Mouse (Mus musculus): ENCODE results near the gene Actl11. TPM values are rescaled to one million over a fixed set of nuclear protein-coding genes. Genes with fewer than 3 reads are reported as not detected.
A peak's percentile ranks its signal among the peaks of the same experiment; 100 is the strongest.

Actl11 gene
- polyA plus RNA-seq, 3 experiments from 2014 or later = not detected

DNA sequence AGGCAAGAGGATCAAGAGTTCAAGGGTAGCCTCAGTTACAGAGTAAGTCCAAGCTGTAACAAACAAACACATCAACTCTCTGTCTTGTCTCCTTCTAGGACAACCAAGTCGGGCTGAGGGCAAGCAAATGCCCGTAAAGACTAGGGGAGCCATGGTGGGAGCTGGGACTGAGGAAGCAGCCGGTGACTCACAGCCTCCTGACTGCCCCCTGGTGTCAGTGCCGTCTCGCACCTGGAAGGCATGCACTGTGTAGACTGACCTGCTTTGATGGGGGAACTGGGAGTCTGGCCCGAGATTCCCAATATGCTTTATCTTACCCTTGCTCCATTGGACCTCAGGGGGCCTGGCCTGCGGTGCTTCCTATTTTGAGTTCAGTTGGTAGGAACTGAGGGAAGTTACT lies 5.2 kb upstream of the Actl11 start:
- ATAC-seq = no peak

DNA sequence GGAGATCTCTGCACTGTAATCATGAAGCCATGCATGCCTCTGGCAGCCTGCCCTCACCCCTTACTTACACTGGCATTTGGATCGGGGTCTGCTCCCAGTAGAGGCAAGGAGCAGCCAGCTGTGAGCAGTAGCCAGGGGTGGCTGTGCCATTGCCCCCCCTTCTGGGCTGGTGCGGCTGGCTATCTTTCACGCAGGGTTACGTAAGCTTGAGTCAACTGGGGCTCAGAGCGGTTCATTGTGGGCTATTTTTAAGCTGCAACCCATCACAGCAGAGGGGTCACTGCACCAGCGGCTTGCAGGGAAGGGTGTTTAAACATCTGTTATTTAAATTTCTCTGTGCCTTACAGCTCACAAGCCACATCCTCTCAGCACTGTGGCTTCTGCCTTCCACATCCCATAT lies 4.3 kb upstream of the Actl11 start:
- no peak for ATAC-seq

DNA sequence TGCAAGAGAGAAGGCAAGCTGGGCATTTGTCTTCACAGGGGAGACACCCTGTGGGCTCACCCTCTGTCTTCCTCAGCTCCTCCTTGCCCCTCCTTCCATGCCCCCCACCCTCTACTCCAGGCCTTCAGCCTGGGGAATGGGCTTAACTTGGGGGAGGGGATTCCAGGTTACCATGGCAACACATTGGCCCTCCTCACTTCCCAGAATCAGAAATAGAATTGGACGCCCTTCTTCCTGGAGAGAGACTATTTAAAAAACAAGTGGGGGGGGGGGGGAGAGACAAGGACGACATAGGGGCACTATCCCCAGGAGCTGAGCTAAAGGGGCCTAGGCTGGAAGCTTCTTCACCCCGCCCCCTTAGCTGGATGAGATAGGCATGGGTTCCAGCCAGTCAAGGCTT lies 3.0 kb upstream of the Actl11 start:
- ATAC-seq = no peak

DNA sequence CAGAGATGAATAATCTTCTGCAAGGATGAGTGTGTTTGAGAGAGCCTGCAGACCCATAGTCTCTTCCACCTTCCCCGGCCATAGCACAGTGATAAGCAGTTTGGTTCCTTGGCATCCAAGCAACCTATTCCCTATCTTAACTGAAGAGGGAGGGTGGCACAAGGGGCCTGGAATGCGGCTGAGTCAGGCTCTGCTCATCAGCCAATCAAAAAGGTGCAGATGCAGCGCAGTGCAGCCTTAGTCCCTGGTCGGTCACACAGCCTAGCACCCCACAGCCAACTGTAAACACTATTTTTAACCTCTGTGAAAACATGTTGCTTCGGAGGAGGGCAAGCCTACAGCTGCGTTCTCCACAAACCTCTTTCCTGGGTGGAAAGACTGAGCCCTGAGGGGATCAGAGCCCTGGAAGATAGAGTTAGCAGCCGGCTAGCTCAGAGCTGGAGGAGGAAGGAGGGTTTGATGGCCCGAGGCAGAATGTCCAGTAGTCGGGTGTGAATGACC lies 1.3 kb upstream of the Actl11 start:
- ATAC-seq = no peak

DNA sequence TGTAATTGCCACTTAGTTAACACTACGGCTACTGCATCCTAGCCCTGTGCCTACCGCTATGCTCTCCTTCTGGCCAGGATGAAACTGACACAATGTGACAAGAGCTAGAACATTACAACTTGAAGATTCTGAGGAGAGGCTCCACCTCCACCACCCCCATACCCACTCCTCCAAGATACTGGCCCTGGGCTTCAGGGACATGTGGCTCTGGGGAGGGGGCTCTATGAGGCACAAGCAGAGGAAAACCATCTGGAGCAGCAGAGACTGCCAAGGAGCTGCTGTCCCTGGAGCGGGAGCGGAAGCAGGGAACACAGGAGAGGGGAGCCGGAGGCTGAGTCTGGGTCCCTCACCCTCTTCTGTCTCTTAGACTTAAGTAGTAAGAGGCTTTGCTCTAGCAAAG lies 520 bp upstream of the Actl11 start:
- no peak for ATAC-seq

DNA sequence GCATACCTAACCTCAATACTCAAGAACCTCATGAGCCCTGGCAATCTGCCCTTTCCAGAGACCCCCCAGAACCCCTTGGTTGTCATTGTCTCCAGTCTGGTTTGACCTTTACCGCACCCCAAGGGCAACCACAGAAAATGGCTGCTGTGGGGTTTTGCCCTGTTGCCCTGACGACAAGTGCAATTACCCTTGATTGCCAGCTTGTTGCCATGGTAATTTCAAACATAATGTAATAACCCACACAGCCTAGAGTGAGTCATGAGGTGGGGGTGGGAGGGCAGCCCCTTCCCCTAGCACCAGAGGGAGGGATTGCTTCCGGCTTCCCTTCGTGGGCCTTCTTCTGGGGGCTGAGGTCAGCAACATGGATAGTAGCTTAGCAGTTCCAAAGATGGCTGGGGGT lies 4.0 kb downstream of the Actl11 start:
- no peak for ATAC-seq

DNA sequence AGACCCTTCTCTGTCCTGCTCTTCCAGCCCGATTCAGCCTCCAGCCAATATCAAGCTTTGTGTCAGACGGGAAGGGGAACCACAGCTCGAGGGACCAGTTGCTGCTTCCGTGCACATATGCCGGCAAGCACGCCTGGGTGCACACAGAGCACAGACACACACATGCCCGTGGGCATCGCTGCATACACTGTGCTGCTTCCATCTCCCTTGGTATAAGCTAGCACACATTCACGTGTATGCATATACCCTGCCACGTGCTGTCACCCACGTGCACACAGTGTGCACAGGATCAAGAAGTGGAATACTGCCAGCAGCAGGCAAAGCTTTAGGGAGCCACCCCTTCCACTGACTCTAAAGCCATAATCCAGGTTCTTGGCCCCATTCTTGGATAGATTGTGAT lies 5.9 kb downstream of the Actl11 start:
- no peak for ATAC-seq

DNA sequence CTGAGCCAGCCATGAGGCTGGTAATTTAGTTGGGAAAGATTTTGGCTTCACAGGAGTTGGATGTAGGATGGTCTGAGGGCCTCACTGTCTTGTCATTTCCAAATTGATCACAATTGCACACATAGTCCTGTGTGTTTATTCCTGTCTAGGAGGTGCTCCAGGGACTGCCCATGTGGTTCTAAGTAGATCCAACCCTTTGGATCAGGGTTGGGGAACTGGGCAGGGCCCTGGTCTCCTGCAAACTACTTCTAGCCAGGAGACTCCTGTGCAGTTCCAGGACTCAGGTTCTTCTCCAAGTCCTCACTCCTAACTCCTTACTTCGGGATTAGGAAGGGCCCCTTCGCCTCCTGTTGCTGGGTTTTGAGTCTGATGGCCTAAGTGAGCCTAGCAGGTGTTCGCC lies 7.1 kb downstream of the Actl11 start, which contains the start of gene Camkv:
Camkv (plus strand) TSS at position 301 of the 400 bp plus-strand sequence.
- no peak for ATAC-seq

DNA sequence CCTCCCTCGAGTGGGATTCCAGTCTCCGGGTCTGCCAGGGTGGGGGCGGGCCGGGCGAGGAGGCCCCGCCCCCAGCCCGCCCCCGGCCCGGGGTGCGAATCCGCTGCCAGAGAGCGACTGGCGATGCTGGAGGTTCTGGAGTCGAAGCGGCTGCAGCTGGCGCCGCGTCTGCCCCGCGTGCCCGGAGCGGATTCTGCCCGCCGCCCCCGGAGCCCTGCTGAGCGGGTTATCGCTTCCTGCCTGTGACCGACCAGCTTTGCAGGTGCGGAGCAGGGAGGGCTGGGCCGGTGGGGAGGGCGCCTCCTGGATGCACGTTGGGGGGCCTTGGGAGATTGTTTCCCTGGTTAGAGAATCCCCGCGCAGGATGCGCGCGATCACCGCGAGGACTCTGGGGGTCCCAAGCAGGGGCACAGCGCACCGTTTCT lies 7.5 kb downstream of the Actl11 start:
- ATAC-seq = no peak

DNA sequence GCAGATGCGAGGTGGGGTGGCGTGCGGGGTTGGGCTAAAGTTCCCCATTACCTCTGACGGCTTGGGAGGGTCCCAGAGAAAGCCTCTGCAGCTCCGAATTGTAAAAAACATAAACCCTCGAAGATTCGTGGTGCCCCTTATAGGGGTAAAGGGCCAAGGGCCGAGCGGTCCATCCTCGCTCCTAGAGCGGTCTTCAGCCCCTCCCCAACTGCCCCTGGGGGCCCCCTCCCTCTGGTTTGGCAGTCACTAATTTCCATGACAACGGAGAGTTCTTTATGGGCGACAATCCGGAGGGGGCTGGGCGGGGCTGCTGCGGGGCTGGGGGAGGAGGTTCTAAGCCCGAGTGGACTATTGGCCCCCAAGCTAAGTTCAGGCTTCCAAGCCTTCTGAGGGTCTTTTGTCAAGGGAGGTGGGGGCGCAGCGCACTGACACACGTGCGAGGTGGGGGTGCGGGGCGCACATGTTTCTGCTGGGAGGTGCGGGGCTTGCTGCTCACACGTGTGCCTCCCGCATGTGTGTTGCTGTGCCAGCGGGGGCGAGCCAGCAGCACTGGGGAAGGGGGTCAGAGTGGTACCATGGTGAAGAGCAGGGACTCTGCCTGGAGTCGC lies 8.1 kb downstream of the Actl11 start:
- no peak for ATAC-seq

DNA sequence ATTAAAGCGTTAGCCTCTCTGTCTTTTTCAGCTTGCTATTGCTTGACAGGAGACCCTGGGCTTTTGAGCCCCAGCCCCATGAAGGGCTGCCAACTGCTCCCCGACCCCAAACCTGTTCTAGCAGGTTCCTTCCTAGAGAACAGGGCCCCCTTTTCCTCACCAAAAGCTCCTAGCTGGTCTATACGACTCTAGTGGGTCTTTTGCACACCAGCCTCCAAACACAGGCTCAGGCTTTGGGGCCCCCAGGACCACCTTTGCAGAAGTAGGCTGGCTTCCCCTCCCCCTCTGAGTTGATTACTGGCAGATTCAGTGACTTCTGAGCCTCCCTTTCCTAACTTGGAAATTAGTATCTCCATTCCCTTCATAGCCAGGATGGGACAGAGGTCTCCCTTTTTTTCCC lies 8.6 kb downstream of the Actl11 start:
- no peak for ATAC-seq

DNA sequence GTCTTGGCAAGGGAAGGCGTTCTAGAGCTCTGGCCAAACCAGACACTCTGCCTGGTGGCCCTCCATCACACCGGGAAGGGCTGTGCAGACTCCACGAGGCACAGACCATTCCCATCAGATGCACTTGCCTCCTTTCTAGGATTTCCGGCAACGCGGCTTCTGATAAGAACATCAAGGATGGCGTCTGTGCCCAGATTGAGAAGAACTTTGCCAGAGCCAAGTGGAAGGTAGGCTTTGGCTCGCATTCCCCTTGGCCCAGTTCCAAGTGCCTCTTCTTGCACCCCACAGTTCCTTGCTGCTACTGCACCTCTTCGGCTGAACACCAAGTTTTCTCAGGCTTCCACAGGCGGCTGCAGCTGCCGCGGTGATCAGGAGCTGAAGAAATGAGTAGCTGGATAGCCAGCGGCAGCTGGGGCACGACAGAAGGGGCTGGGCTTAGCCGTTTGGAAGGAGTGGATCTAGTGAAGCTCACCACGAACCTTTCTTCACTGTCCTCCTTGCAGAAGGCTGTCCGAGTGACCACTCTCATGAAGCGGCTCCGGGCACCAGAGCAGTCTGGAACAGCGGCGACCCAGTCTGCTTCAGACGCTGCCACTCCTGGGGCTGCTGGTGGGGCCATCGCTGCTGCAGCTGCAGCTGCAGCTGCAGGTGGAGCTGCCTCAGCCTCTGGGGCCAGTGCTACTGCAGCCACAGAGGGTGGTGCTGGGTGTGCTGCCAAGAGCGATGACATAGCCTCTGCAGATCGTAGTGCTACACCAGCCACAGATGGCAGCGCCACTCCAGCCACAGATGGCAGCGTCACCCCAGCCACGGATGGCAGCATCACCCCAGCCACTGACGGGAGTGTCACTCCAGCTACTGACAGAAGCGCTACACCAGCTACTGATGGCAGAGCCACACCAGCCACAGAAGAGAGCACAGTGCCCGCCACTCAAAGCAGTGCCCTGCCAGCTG lies 19.2 kb downstream of the Actl11 start:
- no peak for ATAC-seq

DNA sequence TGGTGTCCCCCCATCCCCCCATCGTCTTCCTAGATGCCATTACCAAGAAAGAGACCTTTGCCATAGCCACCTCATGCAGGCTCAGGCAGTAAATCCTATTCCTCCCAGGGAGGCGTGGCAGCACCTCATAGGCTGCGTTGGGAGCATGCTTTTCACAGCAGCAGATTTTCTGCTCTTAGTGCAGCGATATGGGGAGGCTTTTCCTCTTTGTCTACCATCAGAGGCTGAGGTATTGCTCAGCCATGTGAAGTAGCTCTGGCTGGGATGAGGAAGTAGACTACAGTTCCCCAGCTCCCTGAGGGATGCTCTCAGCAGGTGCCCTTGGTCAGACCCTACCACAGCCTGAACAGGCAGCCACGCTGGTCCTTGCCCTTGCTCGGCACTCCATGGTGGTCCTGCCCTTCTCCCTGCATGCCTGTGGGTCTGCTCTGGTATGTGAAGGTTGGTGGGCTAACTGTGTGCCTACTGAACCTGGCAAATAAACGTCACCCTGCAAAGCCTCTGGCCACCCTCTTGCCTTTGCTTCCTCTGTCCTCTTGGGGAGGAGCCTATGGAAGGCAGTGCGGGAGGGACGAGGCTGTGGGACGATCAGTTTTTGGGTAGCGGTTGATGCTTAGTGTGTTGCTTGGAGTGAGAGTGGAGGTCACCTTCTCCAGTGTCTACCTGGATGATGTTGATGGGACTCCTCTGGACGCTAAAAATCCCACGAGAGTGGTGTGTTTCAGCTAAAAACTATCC lies 21.1 kb downstream of the Actl11 start:
- ATAC-seq = no peak

DNA sequence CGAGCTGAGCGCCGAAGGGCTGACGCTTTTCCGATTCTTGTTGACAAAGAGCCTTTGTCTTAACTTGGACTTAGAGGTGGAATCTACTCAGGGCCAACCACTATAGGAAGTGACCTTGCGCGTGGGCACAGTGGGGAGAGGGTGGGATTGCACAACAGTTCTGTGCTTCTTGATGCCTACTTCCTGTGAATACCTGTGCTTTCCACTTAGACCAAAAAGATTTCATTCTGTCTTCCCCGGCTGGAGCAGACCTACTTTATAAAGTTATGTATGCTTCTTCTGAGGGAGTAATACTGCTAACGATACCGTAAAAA lies 21.6 kb downstream of the Actl11 start, which contains the start of gene Traip:
Traip (plus strand) TSS at position 215 of the 314 bp plus-strand sequence.
- ATAC-seq = no peak

DNA sequence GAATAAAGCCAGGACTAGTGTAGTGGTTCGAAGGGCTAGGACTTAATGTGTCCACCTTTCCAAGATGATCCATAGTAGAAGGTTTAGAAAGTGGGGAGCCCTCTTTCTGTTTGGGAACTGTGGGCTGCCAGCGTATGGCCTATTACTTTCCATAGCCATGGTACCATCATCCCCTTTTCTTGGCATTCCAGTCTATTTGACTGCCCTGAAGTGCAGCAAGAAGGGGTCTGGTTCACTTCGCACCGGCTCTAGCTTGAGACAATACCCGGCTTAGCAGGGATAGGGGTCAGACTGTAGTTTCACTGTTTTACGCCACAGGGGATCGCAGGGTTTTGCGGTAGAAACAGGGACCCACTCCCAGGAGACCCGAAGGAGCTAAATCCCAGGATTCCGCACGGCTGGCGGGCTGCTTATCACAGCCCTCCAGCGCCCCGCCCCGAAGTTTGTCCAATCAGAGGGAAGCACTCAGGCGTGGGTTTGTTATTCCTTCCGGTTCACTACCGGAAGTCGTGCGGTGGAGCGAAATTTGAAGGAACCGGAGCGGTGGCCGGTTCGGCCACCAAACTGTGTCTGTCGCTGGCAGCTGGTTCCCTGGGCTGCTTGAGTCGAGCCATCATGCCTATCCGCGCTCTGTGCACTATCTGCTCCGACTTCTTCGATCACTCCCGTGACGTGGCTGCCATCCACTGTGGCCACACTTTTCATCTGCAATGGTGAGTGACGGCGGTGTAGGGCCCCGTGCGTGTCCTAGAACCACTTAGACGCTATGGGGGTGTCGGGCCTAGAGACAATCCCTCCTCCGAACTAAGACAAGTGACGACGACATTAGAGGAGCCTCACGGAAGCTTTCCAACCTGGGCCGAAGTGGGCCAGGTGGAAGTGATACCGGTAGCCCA lies 22.4 kb downstream of the Actl11 start:
- ATAC-seq = peak; percentile 99

DNA sequence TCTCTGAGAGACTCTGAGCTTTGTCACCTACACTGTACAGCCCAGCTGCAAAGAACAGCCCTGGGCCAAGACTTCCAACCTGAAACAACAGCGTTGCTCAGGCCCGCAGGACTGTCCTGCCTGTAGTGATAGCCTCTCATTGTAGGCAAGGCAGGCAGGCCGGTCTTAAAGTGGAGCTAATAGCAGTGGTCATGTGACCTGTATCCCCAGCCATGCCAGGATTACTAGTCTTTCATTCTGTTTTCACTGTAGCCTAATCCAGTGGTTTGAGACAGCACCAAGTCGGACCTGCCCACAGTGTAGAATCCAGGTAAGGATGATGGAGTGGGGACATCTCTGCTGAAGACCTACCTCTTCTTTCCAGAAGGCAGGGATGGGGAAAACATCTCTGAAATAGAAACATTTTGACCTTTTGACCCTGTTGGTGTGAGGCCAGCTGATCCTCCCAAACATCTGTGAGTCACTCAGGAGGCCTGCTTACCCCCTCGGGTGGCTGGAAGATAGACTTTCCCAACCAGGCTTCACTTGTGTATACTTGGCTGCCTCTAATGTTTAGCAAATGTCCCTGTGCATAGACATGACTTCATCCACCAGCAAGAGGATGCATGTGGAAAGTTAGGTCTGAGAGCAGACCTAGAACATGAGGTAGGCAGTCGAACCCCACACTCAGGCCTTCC lies 27.5 kb downstream of the Actl11 start:
- ATAC-seq = no peak

DNA sequence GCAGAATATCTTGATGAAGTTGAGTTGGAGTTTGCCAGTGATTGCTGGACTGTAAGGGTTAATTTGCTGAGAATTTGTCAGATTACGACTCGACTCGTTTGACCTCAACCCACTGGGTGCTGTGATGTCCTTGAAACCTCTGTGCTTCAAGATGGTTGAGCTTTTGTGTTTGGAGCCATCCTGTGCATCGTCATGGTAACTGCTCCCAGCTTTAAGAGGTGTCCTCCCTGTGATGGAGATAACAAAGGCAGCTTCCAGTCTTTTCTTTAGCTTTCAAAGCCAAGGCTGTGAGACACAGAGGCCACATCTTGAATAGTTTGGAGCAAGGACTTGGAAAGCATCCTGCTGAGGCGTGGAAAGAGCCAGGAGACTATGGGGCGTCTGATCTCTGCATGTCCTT lies 28.9 kb downstream of the Actl11 start:
- ATAC-seq = no peak

DNA sequence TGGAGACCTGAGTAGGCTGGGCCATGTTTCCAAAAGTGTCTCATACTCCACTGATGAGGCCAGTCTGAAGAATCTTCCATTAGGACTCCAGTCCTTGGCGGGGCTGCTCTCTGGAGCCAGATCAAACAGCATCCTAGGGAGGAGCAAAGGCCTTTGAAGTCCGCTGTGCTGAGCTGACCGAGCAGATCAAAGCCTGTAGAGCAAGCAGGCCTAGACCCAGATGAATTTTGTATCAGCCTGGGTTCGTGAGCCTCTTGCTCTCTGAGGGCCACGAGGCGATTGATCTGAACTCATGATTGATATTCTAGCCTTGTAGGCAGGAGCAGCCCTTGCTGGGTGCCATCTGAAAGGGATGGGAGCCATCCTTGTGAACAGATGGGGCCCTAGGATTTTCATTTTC lies 31.6 kb downstream of the Actl11 start:
- ATAC-seq = no peak

DNA sequence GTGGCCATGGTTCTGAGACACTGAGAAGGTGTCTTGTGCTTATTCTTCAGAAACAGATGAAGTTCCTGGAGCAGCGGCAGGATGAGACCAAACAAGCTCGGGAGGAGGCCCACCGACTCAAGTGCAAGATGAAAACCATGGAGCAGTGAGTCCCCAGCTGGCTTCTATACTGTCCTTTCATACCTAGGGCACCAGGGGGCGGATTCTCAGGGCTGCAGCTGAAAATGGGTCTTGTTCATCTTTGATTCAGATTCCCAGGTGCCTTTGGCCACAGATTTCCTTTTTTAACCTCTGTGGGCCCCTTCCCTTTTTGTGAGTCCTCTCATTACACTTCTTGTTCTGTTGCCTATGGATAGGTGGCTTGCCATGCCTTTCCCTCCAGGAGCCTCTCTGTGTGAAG lies 32.7 kb downstream of the Actl11 start:
- no peak for ATAC-seq

DNA sequence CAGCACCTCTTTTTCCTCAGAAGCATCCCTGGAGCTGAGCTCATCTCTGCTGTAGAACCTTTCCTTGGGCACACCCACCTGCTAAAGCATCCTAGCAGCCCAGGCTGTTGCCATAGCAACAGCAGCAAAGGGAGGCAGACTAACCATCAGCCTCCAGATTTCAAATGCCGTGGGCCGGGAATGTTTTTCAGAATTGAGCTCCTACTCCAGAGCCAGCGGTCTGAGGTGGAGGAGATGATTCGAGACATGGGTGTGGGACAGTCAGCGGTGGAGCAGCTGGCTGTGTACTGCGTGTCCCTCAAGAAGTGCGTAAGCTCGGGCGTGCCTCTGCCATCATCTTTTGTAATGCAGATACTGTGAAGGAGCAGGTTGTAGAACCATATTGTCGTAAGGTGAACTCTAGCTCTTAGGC lies 33.1 kb downstream of the Actl11 start:
- ATAC-seq = no peak

DNA sequence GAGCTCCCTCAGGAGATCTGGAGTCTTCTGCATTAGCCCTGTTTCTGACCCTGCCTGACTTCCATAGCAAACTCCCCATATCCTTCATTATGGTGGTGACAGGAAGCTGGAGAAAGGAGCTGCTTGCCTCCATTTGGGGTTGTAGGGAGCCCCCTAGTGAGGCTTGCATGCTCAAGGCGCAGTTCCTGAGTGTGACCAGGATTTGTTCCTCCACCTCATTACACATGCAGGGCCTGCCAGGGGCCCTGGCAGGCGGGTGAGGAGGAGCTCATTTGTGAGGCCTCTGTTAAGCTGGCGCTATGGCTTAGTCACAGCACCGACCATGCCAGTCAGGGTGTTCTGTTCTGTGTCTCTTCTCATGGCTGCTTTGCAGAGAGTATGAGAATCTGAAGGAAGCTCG lies 33.6 kb downstream of the Actl11 start:
- ATAC-seq = no peak

DNA sequence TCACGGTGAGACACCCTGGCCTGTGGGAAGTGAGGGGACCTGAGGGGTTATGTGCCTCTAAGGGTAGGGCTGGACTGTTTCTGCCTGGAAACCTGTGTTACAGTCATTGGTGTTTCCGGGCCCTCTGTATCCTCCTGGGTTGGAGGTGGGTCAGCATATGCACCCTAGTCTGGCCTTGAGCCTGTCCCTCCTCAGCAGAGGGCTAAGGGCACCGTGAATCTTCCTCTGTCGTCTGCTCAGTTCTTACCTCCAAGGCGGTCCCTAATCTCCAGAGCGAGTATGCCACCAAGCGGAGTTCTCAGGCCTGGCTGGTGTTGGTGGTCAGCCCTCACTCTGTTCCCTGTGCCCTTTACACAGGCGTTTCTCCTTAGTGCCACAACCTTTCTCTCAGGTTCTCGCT lies 34.6 kb downstream of the Actl11 start:
- no peak for ATAC-seq
